Mouse (Mus musculus): ENCODE measurements around the gene Sbsn.
"Not testable (repeated sequence)": the region's sequence is repeated elsewhere in the genome, so short reads cannot be mapped to it uniquely, and the experiment has no call there.

Gene Sbsn

GRCm38 (mm10) chr7:30751086-30751669 lies at the start of gene Sbsn:
Sbsn (plus strand) TSS chr7:30751471.
- DNase-seq (ENCODE audit: low spot score) = no peak

DNA sequence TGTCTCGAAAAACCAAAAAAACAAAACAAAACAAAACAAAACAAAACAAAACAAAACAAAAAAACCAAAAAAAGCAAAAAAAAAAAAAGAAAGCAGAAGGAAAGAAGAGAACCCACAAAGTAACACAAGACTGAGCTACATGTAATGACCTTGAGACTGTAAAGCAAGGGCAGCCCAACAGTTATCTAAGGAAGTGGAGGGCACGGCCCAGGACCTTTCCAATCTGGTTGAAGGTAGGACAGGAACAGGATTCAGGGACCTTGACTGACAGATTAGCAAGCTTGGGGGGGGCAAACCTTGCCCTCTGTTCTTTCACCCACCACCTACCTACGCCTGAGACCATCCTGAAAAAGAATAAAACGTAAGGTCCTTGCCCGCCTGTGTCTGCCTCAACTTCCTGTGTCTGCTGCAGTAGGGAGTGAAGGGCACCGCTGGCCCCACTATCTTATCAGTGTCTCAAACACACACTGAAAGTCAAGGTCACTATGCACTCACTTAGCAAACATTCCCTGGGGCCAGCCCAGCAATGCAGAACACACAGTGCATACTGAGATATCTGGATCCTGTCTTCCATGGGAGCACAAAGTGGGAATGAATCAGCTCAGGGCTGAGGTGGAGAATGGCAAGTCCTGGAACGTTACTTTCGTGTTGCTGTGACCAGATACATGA lies 44.9 kb upstream of the Sbsn start:
- DNase-seq (ENCODE audit: low spot score) = no peak

GRCm38 (mm10) chr7:30707441-30707840 lies 43.8 kb upstream of the Sbsn start:
- no peak for DNase-seq (ENCODE audit: low spot score)

DNA sequence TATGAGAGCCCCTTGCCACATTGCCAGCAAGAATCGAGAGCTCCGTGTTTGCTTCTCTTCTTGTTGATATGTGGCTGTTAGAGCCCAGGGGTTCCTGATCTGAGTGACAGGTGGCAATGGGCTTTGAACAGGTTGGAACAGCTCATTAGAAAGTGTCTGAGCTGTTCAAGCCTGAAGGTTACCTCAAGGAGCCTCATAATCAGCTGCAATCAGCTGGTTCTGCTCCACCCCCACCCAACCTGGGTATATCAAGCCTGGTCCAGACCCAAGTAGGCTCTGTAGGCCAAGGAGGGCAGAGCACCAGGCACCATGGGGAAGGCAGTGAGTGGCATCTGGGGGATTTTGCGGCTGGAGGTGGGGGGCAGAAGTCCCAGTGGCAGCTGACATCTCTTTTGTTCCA lies 39.3 kb upstream of the Sbsn start, which contains the start of gene Atp4a:
Atp4a (plus strand) TSS at position 268 of the 400 bp plus-strand sequence.
- no peak for DNase-seq (ENCODE audit: low spot score)

GRCm38 (mm10) chr7:30717006-30717715 lies 34.1 kb upstream of the Sbsn start:
- DNase-seq (ENCODE audit: low spot score) = peak; percentile 89

GRCm38 (mm10) chr7:30717716-30718046 lies 33.6 kb upstream of the Sbsn start:
- DNase-seq (ENCODE audit: low spot score) = no peak

GRCm38 (mm10) chr7:30719669-30720068 lies 31.6 kb upstream of the Sbsn start:
- no peak for DNase-seq (ENCODE audit: low spot score)

- no peak for DNase-seq (ENCODE audit: low spot score)
These were observed 30.0 kb upstream of the Sbsn start for GRCm38 (mm10) chr7:30721286-30721685.

GRCm38 (mm10) chr7:30723274-30723953 lies 27.9 kb upstream of the Sbsn start:
- DNase-seq (ENCODE audit: low spot score) = no peak

DNA sequence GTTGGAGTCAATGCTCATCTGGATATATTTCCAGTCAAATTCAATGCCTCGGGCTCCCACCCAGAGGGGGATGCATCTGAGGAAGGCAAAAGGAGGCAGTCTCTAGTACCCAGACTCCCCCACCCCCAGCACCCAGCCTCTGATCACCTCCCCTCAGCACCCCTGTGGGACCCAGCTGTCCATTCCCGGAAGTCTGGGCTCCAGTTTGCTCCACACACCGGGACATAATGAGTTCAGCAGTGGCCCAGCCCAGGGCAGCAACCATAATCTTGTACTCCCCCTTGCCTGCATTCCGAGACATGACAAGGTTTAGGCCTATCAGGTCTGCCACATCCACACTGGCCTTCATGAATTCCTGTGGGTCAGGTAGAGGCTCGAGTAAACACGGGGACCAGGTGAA lies 23.1 kb upstream of the Sbsn start:
- DNase-seq (ENCODE audit: low spot score) = no peak

GRCm38 (mm10) chr7:30728739-30729395 lies 22.4 kb upstream of the Sbsn start:
- no peak for DNase-seq (ENCODE audit: low spot score)

DNA sequence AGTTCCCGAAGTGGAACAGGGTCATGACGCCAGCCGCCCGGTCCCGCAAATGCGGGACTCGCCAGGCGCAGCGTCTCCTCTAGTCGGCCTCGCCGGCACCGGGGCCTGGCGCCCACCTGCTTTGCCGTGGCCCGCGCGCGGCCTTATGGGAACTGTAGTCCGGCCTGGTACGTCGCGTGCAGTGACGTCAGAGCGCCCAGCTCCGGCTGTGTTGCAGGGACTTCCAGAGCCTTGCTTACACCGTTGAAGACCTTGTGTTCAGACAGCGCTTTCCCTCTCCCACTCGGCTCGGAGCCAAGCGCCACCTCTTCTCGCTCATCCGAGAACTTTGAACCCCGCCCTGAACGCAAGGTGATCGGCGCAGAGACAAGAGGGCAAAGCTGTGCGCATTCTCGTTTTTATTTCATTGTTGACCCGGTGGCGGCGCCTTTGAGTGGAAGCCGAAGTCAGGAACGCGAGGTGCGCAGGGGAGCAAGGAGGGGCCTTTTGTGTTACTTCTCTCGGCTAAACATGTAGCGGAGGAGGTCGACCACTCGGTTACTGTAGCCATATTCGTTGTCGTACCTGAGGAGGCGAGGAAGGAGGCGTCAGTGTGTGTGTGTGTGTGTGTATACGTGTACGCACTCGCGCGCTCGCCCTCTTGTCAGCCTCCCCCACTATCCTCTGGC lies 21.7 kb upstream of the Sbsn start, which contains the start of gene Tmem147:
Tmem147 (minus strand) TSS at position 145 of the 668 bp plus-strand sequence.
- peak; percentile 98 for DNase-seq (ENCODE audit: low spot score)

DNA sequence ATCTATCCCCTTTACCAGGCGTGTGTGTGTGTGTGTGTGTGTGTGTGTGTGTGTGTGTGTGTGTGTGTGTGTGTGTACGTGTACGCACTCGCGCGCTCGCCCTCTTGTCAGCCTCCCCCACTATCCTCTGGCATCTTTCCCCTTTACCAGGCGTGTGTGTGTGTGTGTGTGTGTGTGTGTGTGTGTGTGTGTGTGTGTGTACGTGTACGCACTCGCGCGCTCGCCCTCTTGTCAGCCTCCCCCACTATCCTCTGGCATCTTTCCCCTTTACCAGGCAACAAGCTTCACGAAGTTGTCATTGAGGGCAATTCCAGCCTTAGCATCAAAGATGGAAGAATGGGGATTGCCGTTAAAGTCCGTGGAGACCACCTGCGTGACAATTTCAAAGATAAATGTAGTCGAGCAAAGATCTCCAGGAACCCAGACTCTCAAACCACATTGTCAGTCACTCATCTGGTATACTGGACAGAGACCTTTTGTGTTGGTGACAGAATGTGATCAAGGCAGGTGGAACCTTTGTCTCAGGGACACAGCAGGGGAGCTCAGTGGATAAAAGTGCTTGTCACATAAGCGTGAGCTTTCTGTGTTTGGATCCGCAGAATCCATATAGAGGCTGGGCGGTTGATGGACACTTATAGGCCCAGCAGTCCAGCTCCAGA lies 21.1 kb upstream of the Sbsn start:
- DNase-seq (ENCODE audit: low spot score) = not testable (repeated sequence)

GRCm38 (mm10) chr7:30736211-30736610 lies 15.1 kb upstream of the Sbsn start:
- DNase-seq (ENCODE audit: low spot score) = no peak

- DNase-seq (ENCODE audit: low spot score) = not testable (repeated sequence)
These were observed 8.7 kb upstream of the Sbsn start for GRCm38 (mm10) chr7:30742570-30742969.

DNA sequence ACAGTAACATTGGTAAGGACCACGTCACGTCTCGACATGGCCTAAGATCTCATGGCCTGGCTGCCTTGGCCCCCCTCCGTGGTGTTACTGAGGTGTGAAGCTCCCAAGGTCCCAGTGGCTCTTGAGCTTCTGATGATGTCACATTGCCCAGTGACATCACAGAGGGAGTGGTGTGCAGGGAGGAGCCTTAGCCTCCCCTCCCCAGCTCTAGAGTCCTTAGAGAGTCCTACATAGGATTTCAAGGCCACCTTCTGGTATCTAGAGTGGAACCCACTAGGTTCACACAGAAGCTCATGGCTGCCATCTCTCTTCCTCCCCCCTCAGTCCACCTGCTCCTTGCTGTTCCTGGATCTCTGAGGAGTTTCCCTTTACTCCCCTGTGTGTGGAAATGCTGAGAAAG lies 7.7 kb upstream of the Sbsn start, which contains the start of gene Gapdhs:
Gapdhs (minus strand) TSS at position 65 of the 400 bp plus-strand sequence.
- DNase-seq (ENCODE audit: low spot score) = not testable (repeated sequence)

GRCm38 (mm10) chr7:30744022-30744598 lies 7.2 kb upstream of the Sbsn start:
- peak; percentile 84 for DNase-seq (ENCODE audit: low spot score)

- no peak for DNase-seq (ENCODE audit: low spot score)
These were observed 3.6 kb upstream of the Sbsn start for GRCm38 (mm10) chr7:30747525-30748204.

DNA sequence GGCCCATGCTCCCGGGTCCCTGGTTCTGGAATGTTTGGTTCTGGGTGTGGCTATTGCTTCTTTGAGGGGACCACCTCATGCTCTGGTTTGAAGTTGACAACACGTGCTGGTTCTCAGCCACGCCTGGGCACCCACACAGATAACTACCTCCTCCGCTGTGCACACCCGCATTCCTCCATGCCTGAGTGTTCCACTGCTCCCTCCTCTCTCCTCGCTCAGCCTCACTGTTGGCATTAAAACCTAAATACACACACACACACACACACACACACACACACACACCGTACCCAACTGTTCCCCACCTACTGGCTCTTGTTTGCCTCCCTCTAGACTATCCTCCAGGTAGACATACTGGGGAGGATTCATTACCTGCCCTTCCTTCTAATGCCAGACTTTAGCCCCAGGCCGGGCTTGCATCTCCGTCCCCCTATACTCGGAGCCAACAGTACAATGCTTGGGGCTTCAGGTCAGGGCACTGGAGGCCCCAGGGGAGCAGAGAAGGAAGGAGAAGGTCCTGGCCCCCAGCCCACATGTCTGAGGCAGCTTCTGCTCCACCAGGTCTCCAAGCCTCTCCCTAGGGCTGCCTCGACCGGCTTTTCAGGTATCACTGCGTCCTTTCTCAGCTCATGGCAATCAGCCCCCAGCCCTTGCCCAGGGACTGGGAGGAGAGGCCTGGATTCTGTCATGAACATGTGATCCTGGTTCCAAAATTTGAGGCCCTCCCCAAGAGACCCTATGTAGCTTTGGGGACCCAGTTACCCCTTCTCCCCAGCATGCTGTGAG lies 1.3 kb upstream of the Sbsn start:
- DNase-seq (ENCODE audit: low spot score) = no peak
